8 mouse cellular contexts compared by ENCODE assay signal in the genomic region with DNA sequence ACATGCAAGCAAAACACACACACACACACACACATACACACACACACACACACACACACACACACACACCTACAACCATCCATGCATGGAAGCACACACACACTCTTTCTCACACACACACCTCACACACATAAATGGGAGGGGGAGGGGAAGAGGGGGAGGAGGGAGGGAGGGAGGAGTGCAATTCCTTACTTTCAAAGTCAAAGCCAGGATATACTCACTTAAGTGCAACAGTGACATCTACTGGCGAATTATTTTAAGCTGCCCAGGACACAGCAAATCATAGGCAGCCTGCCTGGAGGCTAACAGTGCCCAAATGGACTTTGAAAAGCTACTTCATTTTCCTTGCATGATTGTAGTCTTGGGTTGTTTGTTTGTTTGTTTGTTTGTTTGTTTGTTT.
A peak's percentile ranks its signal among the peaks of the same experiment; 100 is the strongest.
DNase-seq lines count a peak whose midpoint lies in the region; ATAC-seq lines count a peak whose summit lies in the region.

No protein-coding gene starts in this region.

- H3K4me1 ChIP-seq in forebrain, embryonic 12.5 days: peaks cover 6% of the 10 kb centered on the region; the same call in 1 of the 2 replicates
- 0 out of 2 replicates have a peak, but pooled peaks cover 5% of the 10 kb centered on the region for H3K4me1 ChIP-seq in hindbrain, embryonic 13.5 days (replicated peaks)
- H3K4me1 ChIP-seq in lung, embryonic 16.5 days (replicated peaks; ENCODE audit: control insufficient read depth, insufficient read depth, low read length): no peaks in the 10 kb centered on the region; the same call in 1 of the 2 replicates

- H3K4me2 ChIP-seq in forebrain, embryonic 12.5 days: no peak overlapping the region
- no peak overlapping the region for H3K4me2 ChIP-seq in hindbrain, embryonic 13.5 days
- H3K4me2 ChIP-seq in lung, embryonic 16.5 days (ENCODE audit: low read depth, low read length): no peak overlapping the region

- peak; percentile 70 for DNase-seq in gastrocnemius, adult 18-20 months (ENCODE audit: low spot score)
- DNase-seq in gastrocnemius, postnatal 25 days: no peak
- DNase-seq in c-Kit-positive CD71-negative TER-119-negative erythroid progenitor cells, embryonic 14.5 days (ENCODE audit: low read depth): peak; percentile 55
- DNase-seq in layer of hippocampus, adult 8-10 months (ENCODE audit: low spot score in 2 of 2): peak; percentile 42 to 78
- DNase-seq in right cerebral cortex, adult 18-20 months: peak; percentile 67

- H3K27me3 ChIP-seq in forebrain, embryonic 12.5 days: no peaks in the 10 kb centered on the region
- no peaks in the 10 kb centered on the region for H3K27me3 ChIP-seq in hindbrain, embryonic 13.5 days
- H3K27me3 ChIP-seq in lung, embryonic 16.5 days (ENCODE audit: control insufficient read depth, insufficient read depth, low read depth, low read length): no peaks in the 10 kb centered on the region

- WGBS in forebrain, embryonic 12.5 days: 3% methylated on average over 1 of the region's 1 CpGs
- WGBS in hindbrain, embryonic 13.5 days: 0% methylated on average over 1 of the region's 1 CpGs
- WGBS in lung, embryonic 16.5 days: 0% methylated on average over 1 of the region's 1 CpGs

- ATAC-seq in forebrain, embryonic 12.5 days (ENCODE audit: low FRiP score): peak; percentile 78
- ATAC-seq in hindbrain, embryonic 13.5 days (ENCODE audit: low FRiP score): peak; percentile 88
- peak; percentile 69; the same call in 1 of the 2 replicates for ATAC-seq in lung, embryonic 16.5 days (ENCODE audit: low read depth)

- no peaks in the 10 kb centered on the region for H3K9me3 ChIP-seq in forebrain, embryonic 12.5 days
- H3K9me3 ChIP-seq in hindbrain, embryonic 13.5 days: no peaks in the 10 kb centered on the region
- H3K9me3 ChIP-seq in lung, embryonic 16.5 days (ENCODE audit: control insufficient read depth, low read length): no peaks in the 10 kb centered on the region

- no peak overlapping the region for H3K9ac ChIP-seq in forebrain, embryonic 12.5 days
- H3K9ac ChIP-seq in hindbrain, embryonic 13.5 days: no peak overlapping the region
- no peak overlapping the region for H3K9ac ChIP-seq in lung, embryonic 16.5 days (ENCODE audit: low read length)

- H3K36me3 ChIP-seq in forebrain, embryonic 12.5 days (replicated peaks): no peaks in the 10 kb centered on the region
- no peaks in the 10 kb centered on the region for H3K36me3 ChIP-seq in hindbrain, embryonic 13.5 days
- H3K36me3 ChIP-seq in lung, embryonic 16.5 days (ENCODE audit: control insufficient read depth, insufficient read depth, low read length): no peaks in the 10 kb centered on the region

- H3K4me3 ChIP-seq in forebrain, embryonic 12.5 days (replicated peaks): no peak overlapping the region
- H3K4me3 ChIP-seq in hindbrain, embryonic 13.5 days: no peak overlapping the region
- H3K4me3 ChIP-seq in lung, embryonic 16.5 days (ENCODE audit: low read length): no peak overlapping the region

- H3K27ac ChIP-seq in forebrain, embryonic 12.5 days: no peak overlapping the region
- H3K27ac ChIP-seq in hindbrain, embryonic 13.5 days: no peak overlapping the region
- H3K27ac ChIP-seq in lung, embryonic 16.5 days (ENCODE audit: low read length): no peak overlapping the region
